Mouse (Mus musculus): ENCODE data around the gene Tnrc18.

DNA sequence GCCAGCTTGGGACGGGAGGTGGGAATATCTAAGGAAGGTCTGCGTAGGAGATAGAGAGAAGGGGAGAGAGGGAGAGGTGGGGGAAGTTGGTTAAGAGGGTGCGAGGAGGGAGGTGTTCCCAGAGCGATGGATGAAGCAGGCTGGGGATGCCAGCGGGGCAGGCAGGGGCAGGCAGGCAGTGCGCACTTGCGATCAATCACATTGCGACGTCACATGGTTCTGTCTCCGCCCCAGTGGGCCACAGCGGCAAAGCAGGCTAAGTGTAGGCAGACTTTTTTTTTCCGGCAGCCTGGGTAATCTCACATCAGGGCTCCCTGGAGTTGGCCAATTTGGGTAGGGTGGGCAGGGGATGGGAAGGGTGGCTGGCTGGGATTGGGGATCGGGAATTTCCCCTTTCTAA, 65.2 kb downstream of the Tnrc18 start:
- 0 out of 2 replicates have a peak, but pooled peaks have one; percentile 4 for TF ChIP-seq CTCF (IDR thresholded peaks at IDR 0.05; ENCODE audit: control insufficient read depth, insufficient read depth, insufficient replicate concordance, low read depth, low read length)
- no peak for TF ChIP-seq POLR2A (IDR thresholded peaks at IDR 0.05; ENCODE audit: control insufficient read depth, low read depth, low read length)

Measured in testis, adult 2 months (tissue).